Mouse (Mus musculus) urinary bladder, postnatal 14 days (tissue): ENCODE measurements around the gene Smc6.

ENCODE experiments used
- DNase-seq: peaks from one replicate; pipeline ENCODE4 v3.0.0; 2021; ENCODE audit warnings: low spot score

Smc6 gene

DNA sequence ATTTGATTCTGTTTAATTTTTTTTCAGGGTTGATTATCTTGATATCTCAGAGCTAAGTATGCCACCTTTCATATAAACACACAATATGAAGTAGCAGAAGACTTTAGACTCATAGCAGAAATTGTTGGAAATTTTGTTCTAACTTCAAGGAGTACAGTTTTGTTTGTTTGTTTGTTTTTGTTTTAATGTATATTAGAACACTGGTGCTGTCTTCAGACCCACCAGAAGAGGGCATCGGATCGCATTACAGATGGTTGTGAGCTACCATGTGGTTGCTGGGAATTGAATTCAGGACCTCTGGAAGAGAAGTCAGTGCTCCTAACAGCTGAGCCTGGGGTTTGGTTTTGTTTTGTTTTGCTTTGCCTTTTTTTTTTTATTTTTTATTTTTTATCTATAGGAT lies 20.7 kb downstream of the Smc6 start:
- DNase-seq, result no peak

DNA sequence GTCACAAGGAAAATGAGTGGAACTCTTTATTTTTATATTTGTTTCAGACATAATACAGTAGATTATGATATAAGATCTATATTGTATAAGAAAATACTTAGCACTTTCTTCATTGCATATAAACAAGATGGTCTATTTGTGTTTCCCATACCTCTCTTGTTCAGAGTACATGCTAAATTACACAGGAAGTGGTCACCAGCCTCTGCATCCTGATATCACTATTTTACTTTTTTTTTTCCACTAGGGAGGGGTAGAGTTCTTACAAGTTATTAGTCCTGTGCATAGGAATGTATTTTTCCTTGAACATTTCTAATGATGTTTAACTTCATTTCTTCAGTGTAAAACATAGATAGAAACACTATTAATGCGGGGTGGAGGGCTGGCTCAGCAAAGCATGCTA lies 35.2 kb downstream of the Smc6 start:
- no peak for DNase-seq

DNA sequence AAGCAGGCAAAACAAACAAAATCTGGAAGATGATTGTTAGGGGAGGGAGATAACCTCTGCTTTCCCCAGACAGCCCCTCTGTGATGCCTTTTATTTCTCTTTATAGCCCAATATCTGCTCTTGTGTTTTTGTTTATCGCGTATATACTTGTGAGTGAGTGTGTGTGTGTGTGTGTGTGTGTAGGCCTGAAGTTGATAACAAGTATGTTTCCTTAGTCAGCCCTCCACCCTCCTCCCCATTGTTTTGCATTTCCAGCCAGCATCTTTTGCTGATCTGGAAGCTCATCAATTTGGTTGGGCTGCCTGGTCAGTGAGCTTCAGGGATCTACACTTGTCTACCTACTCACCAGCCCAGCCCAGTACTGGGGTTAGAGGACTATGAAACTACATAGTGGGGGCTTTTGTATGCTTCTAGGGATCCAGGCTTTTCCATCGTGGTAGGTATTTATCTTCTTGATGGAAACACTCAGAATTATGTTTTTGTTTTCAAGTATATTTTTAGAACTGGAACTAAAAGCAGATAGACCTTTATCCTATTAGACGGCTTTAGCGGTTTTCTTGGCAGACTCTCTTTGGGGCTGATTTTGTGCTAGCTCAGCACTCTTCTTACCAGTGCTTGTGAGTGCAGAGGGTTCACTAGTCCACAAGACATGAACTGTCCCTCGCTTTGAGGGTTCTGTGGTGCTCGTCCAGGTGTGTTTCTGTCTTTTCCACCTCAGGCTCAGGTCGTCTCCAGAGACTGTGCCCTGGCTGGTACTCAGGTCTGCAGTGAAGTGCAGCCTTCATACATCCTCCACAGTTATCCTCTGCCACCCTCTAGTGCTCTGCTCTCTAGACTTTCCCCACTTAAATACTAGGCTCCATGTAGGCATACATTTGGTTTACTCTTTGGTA lies 41.3 kb downstream of the Smc6 start:
- no peak for DNase-seq

- DNase-seq, result no peak
Observed at GRCm38 (mm10) chr12:11311106-11311505, 45.4 kb downstream of the Smc6 start.

DNA sequence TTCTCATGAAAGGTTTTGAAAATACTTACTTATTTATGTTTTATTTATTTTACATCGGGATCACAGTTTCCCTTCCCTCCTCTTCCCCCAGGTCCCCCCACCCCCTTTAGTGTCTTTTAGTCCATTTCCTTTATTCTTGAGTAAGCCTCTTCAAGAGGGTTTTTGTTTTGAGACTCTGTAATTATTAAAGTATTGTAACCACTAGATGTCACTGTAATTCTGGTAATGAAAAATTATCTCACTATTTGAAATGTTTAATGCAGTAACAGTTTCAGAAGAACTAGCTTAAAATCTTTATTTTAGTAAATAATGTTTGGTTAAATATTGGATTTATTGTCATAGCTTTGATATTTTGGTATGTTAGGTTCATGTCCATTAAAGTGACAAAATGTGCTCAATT lies 48.2 kb downstream of the Smc6 start:
- DNase-seq, result no peak

DNA sequence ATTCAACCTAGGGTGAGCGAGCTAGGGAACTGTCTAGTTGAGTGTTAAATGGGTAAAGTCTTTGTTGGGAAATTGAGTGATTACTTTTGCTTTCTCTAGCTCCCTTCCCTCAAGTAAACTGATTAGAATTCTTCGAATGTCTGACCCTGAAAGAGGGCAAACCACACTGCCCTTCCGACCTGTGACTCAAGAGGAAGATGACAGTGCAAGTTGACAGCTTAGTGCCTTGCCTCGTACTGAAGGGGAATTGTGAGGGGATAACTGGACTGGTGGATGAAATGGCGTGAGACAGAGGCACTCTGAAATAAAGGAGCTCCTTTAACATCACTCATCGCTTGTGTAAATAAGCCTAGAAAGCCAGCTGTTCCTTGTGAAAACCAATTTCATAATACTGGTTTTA lies 52.0 kb downstream of the Smc6 start:
- DNase-seq, result no peak

GRCm38 (mm10) chr12:11324480-11324879 lies 58.8 kb downstream of the Smc6 start:
- no peak for DNase-seq

- no peak for DNase-seq
Observed at GRCm38 (mm10) chr12:11326483-11326882, 60.8 kb downstream of the Smc6 start.

- peak; percentile 48 for DNase-seq
Observed at GRCm38 (mm10) chr12:11336845-11337244, 71.2 kb downstream of the Smc6 start.

DNA sequence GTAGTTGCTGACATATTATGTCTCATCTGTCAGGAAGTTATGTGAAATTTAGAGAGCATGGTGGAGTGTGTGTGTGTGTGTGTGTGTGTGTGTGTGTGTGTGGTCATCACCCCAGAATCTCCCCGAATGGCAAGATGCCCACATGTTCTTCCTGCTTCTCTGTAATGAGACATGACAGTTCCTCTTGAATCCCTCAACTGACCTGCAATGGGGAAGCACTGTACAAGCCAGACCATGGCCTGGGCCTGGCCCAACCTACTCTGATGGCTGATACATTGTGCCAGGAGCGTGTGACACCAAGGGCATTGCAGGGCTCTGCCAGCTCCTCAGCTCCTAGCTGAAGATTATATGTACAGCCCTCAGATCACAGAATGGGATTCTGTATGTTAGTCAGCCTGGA lies 72.6 kb downstream of the Smc6 start:
- no peak for DNase-seq

DNA sequence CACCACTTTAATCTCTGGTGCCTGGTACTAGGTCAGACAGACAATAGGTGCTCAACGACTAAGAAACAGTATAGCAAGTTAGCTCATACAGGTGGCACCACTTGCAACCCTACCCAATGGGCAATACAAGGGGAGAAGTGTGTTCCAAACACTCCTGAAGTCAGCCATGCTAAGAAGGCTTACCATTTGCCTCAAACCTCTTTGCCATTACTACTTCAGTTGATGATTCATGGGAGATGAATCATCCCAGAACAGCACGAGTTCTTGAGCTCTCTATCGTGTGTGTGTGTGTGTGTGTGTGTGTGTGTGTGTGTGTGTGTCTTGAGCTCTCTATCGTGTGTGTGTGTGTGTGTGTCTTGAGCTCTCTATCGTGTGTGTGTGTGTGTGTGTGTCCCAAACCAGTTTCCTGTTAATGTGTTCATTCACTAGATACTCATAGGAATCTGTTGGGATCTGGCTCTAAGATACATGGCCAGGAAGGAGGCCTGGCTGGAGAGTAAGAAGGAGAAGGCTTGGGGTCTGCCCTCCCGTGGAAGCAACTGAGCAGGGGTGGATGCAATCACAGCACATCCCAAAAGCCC lies 76.4 kb downstream of the Smc6 start:
- no peak for DNase-seq

DNA sequence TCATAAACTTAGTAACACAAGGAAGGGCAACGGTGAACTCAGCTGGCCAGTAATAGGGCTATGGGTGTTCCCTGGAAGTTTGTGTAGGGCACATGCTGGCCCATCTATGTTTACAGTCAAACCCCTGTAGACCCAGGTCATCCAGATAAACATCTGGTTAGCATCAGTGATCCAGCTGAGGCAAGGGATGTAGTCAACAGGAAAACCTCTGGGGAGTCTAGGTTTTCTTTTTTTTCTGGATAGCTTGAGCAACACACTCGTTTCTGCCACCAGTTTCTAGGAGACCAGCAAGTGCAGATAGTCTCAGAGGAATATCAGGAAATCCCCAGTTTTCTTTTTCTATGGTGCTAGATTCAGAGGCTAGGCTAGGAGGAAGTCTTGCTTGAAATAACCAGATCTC lies 80.3 kb downstream of the Smc6 start:
- DNase-seq, result no peak

GRCm38 (mm10) chr12:11348423-11348822 lies 82.7 kb downstream of the Smc6 start:
- DNase-seq, result no peak

- no peak for DNase-seq
Observed at GRCm38 (mm10) chr12:11349870-11350269, 84.2 kb downstream of the Smc6 start.

- peak; percentile 81 for DNase-seq
Observed at GRCm38 (mm10) chr12:11350895-11351294, 85.2 kb downstream of the Smc6 start.

- no peak for DNase-seq
Observed at GRCm38 (mm10) chr12:11362435-11362834, 96.7 kb downstream of the Smc6 start.

DNA sequence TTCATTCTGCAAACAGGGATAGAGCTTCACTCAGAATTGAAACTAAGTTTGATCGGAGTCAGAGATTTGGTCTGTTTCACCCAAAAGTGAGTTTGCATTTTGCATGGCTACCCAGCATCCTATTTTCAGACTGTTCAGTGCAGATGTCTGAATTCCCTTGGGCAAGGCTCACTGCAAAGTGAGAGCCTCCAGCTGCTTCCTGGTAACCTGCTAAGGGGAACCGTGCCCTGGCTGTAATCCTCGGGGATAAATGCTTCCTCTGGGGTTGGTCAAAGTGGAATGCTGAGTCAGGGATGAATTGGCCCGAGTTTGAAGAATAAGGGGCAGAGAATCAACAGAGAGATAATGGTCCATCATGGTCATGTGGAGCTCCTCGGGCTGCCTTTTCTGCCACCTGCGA lies 99.2 kb downstream of the Smc6 start:
- DNase-seq, result no peak

DNA sequence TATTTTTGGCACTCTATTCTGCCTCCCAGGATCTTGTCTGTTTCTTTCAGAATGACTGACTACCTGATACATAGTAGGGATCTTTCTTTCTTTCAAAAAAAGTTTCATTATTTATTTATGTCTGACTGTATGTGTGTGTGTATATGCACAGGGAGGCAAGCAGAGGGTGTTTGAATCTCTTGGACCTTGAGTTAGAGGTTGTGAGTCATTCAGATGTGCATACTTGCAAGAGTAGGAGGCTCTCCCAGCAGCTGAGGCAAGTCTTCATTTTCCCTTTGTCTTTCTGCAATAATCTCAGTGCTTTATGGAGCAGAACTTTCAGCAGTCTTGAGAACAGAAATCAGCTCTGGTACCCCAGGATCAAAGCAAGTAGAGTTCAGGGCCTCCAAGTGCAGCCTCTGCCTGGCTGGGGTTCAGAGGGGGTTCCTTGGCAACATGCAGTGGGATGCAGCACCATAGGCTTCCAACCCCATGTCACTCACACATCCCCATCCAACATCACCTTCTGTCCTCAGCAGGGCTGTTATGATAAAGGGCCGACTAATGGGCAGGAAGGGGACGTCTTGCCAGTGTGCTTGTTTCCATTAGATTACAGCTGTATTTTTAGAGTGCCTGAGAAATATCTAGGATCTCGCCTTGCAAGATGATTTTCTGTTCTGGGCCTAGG lies 101.5 kb downstream of the Smc6 start:
- no peak for DNase-seq
